Mouse (Mus musculus) cerebellum, adult 2 months (tissue): ENCODE results near the gene Epha8. TPM values are rescaled to one million over a fixed set of nuclear protein-coding genes. Genes with fewer than 3 reads are reported as not detected.

Experiments
- DNase-seq, 2 experiments: peaks; one replicate each; pipeline ENCODE4 v3.0.0; 2021
- H3K27ac ChIP-seq: fragments of 200-500 bp; 2 replicates; pipeline ENCODE4 v1.5.1; 2012; ENCODE audit warnings: low read length, control low read depth, inconsistent platforms; ENCODE audit not compliant: insufficient read depth
- H3K27me3 ChIP-seq: fragments of 200-500 bp; 2 replicates; pipeline ENCODE4 v1.6.1; 2012; ENCODE audit warnings: inconsistent platforms, mild to moderate bottlenecking, low read length, moderate library complexity; ENCODE audit not compliant: control insufficient read depth, insufficient read depth
- H3K4me1 ChIP-seq: fragments of 200-500 bp; 2 replicates; pipeline ENCODE4 v1.6.1; 2011; ENCODE audit warnings: low read length; ENCODE audit not compliant: control insufficient read depth, insufficient read depth
- H3K4me3 ChIP-seq: fragments of 200-500 bp; replicated peaks from 2 replicates; pipeline ENCODE3; 2011; ENCODE audit warnings: mild to moderate bottlenecking, low read depth, low read length, control low read depth; ENCODE audit not compliant: insufficient read depth
- CTCF ChIP-seq: fragments of 200-500 bp; IDR thresholded peaks from 2 replicates; pipeline ENCODE4 v1.5.1; 2011; ENCODE audit warnings: low read depth, mild to moderate bottlenecking, control low read depth, low read length, moderate library complexity, borderline replicate concordance; ENCODE audit not compliant: insufficient read depth
- POLR2A ChIP-seq: fragments of 200-500 bp; IDR thresholded peaks from 2 replicates; pipeline ENCODE4 v1.6.1; 2011; ENCODE audit warnings: low read length, control low read depth, borderline replicate concordance; ENCODE audit not compliant: insufficient read depth
- WGBS: fragments of 180-500 bp; shearing (Covaris S2); methylation state at CpG from one replicate; pipeline ENCODE4 v1.1.7; 2018; 5-methylcytosine and 5-hydroxymethylcytosine counted together
- polyA plus RNA-seq: library from polyadenylated mRNA; depleted of rRNA; stranded (reverse); fragments of >200 nt; gene quantifications from 2 replicates; pipeline ENCODE4 v1.2.3, GENCODE M21; 2012; rRNA removed

The Epha8 gene
- polyA plus RNA-seq, 1 experiment = 44.5 TPM

- 84% methylated on average over 7 of the region's 7 CpGs for WGBS
- no peaks in the 10 kb centered on the region for H3K27me3 ChIP-seq
- TF ChIP-seq POLR2A (no peak), CTCF (no peak)
- no peak for DNase-seq
- H3K27ac ChIP-seq = no peak within 1 kb of the TSS
- H3K4me1 ChIP-seq = no peaks in the 10 kb centered on the region
- H3K4me3 ChIP-seq = no peak within 1 kb of the TSS
Measured at GRCm38 (mm10) chr4:136886101-136886500, 70.5 kb downstream of the Epha8 start, which contains the start of gene C1qb. Gene C1qb, minus strand, starts transcription at chr4:136886187.

Other genes starting within 250 kb of the Epha8 start
- gene Ephb2, start 120.8 kb downstream of the Epha8 start, polyA plus RNA-seq = 29.1 and 35.4 TPM in 2 replicates
- 41.8 and 46.8 TPM in 2 replicates for gene C1qb, start 70.6 kb downstream of the Epha8 start, polyA plus RNA-seq
- 26.6 and 28.6 TPM in 2 replicates for gene C1qc, start 63.8 kb downstream of the Epha8 start, polyA plus RNA-seq
- 30.2 and 34.0 TPM in 2 replicates for gene C1qa, start 58.0 kb downstream of the Epha8 start, polyA plus RNA-seq
- gene Zbtb40, start 92.0 kb upstream of the Epha8 start, polyA plus RNA-seq = 10.2 and 12.6 TPM in 2 replicates